Mouse (Mus musculus) urinary bladder, adult 2 months (tissue): ENCODE measurements around the gene Ctnna2. TPM values are rescaled to one million over a fixed set of nuclear protein-coding genes. Genes with fewer than 3 reads are reported as not detected.

Experiments used
- DNase-seq: peaks from one replicate; pipeline ENCODE4 v3.0.0; 2022; ENCODE audit warnings: low spot score
- polyA plus RNA-seq: library from polyadenylated mRNA; depleted of rRNA; stranded (reverse); fragments of >200 nt; gene quantifications from 2 replicates; pipeline ENCODE4 v1.2.3, GENCODE M21; 2012

The Ctnna2 gene
- polyA plus RNA-seq, 1 experiment: 0.07 TPM

DNA sequence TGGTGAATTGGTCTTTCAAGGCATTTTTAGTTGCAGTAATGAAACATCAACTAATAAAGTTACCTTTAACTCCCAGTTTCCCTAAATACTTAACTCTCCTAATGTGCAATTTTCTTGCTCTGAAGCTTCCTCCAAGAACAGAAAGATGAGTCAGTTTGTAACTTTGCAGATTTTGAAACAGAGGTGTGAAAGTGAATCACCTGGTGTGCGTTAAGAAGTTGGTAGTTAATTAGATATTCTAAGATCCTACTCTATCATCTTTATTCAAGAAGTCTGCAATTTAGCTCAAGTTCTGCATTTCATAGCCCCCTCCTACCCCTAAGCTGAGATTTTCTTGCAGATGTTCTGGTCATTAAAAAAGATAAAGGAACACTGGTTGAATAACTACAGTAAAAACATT lies 1082.3 kb downstream of the Ctnna2 start:
- no peak for DNase-seq
